In the genomic region with DNA sequence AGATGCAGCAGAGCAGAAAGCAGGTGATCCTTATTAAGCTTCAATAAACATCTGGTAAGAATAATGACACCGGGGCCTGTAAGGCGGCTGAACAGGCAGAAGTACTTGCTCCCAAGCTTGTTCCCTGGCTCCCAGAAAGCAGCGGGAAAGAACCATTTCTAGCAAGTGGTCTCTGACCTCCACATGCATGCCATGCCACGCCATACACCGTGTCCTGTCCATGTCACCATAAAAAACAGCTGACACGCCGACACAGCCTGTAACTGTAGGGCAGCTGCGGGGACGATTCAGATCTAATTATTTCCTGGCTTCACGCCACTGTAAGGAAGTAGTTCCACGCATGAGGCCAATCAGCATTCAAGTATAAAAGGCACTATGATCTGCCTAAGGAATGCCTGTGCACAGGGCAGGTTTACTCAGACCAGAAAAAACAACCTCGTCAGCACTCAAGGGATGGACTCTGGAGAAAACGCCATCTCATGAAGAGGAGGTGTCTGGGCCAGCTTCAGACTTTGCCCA, we compare ENCODE assay signal across 10 mouse cellular contexts. TPM values are rescaled to one million over a fixed set of nuclear protein-coding genes. Genes with fewer than 3 reads are reported as not detected.
A peak's percentile ranks its signal among the peaks of the same experiment; 100 is the strongest.
DNase-seq lines count a peak whose midpoint lies in the region; ATAC-seq and TF ChIP-seq lines count a peak whose summit lies in the region.
"Had no signal": no experiment of that assay in that cellular context is flagged by ENCODE, and none has a peak within 500 bp of the region (broad histone marks: within the 10 kb centered on the region; RNA-seq: fewer than 3 reads in every experiment).

No protein-coding gene starts in this region.

- no peak for TF ChIP-seq CTCF in liver, postnatal 0 days (IDR thresholded peaks at IDR 0.05; ENCODE audit: low read depth)

- no peaks in the 10 kb centered on the region for H3K27me3 ChIP-seq in heart, embryonic 11.5 days (ENCODE audit: control insufficient read depth, insufficient read depth, low read length)
- no peaks in the 10 kb centered on the region for H3K27me3 ChIP-seq in embryonic facial prominence, embryonic 12.5 days
- no peaks in the 10 kb centered on the region for H3K27me3 ChIP-seq in liver, postnatal 0 days (ENCODE audit: insufficient read depth, low read length)

- H3K4me3 ChIP-seq in heart, embryonic 11.5 days (ENCODE audit: low read depth, low read length): no peak overlapping the region
- H3K4me3 ChIP-seq in embryonic facial prominence, embryonic 12.5 days: no peak overlapping the region
- H3K4me3 ChIP-seq in liver, postnatal 0 days (ENCODE audit: low read depth, low read length): no peak overlapping the region

- no peak for ATAC-seq in heart, embryonic 11.5 days (replicated peaks; ENCODE audit: insufficient number of reproducible peaks, low FRiP score, low TSS enrichment)
- no peak for ATAC-seq in embryonic facial prominence, embryonic 12.5 days (ENCODE audit: insufficient number of reproducible peaks, insufficient read depth, low FRiP score, low TSS enrichment)
- ATAC-seq in liver, postnatal 0 days: peak; percentile 40

- H3K9me3 ChIP-seq in heart, embryonic 11.5 days (replicated peaks; ENCODE audit: control insufficient read depth, low read length): no peaks in the 10 kb centered on the region
- no peaks in the 10 kb centered on the region for H3K9me3 ChIP-seq in embryonic facial prominence, embryonic 12.5 days
- no peaks in the 10 kb centered on the region for H3K9me3 ChIP-seq in liver, postnatal 0 days (ENCODE audit: low read length)

- TF ChIP-seq EP300 in liver, postnatal 0 days (IDR thresholded peaks at IDR 0.05; ENCODE audit: low read depth): no peak

- 0 out of 2 replicates have a peak overlapping the region, but pooled peaks have one; percentile 62 for H3K27ac ChIP-seq in heart, embryonic 11.5 days (ENCODE audit: low read depth, low read length)
- peak overlapping the region; percentile 70; the same call in 1 of the 2 replicates for H3K27ac ChIP-seq in embryonic facial prominence, embryonic 12.5 days
- H3K27ac ChIP-seq in liver, postnatal 0 days (ENCODE audit: low read depth): 0 out of 2 replicates have a peak overlapping the region, but pooled peaks have one; percentile 45

- no peak overlapping the region for H3K9ac ChIP-seq in heart, embryonic 11.5 days (ENCODE audit: low read depth, low read length)
- H3K9ac ChIP-seq in embryonic facial prominence, embryonic 12.5 days: 0 out of 2 replicates have a peak overlapping the region, but pooled peaks have one; percentile 4
- H3K9ac ChIP-seq in liver, postnatal 0 days (replicated peaks): no peak overlapping the region

- no peak for DNase-seq in heart, postnatal 25 days (ENCODE audit: low spot score)
- peak; percentile 82 for DNase-seq in kidney, adult 11 months
- DNase-seq in liver, postnatal 0 days: no peak
- DNase-seq in right cerebral cortex, postnatal 25 days: no peak
- DNase-seq in left cerebral cortex, postnatal 4 days: no peak
- DNase-seq in adipocyte (ENCODE audit: low spot score): no peak
- DNase-seq: cerebellum, postnatal 36 days had no signal

- H3K36me3 ChIP-seq in heart, embryonic 11.5 days (ENCODE audit: control insufficient read depth, insufficient read depth, low read length): 0 out of 2 replicates have a peak, but pooled peaks cover 3% of the 10 kb centered on the region
- peaks cover 3% of the 10 kb centered on the region; the same call in 1 of the 2 replicates for H3K36me3 ChIP-seq in embryonic facial prominence, embryonic 12.5 days
- H3K36me3 ChIP-seq in liver, postnatal 0 days (replicated peaks; ENCODE audit: insufficient read depth, low read length): 0 out of 2 replicates have a peak, but pooled peaks cover 9% of the 10 kb centered on the region

- H3K4me1 ChIP-seq in heart, embryonic 11.5 days (ENCODE audit: control insufficient read depth, insufficient read depth, low read length): peaks cover 35% of the 10 kb centered on the region
- H3K4me1 ChIP-seq in embryonic facial prominence, embryonic 12.5 days: peaks cover 39% of the 10 kb centered on the region
- H3K4me1 ChIP-seq in liver, postnatal 0 days (ENCODE audit: insufficient read depth): peaks cover 19% of the 10 kb centered on the region

- no peak overlapping the region for H3K4me2 ChIP-seq in heart, embryonic 11.5 days
- peak overlapping the region; percentile 23 for H3K4me2 ChIP-seq in embryonic facial prominence, embryonic 12.5 days (replicated peaks)
- H3K4me2 ChIP-seq in liver, postnatal 0 days (ENCODE audit: low read depth, low read length): no peak overlapping the region

- whole genome bisulfite sequencing in heart, embryonic 11.5 days (ENCODE audit: insufficient replicate concordance): 65% methylated on average over 13 of the region's 13 CpGs
- 22% methylated on average over 13 of the region's 13 CpGs for WGBS in embryonic facial prominence, embryonic 12.5 days
- 53% methylated on average over 13 of the region's 13 CpGs for WGBS in liver, postnatal 0 days (ENCODE audit: insufficient replicate concordance)

- intact Hi-C loops in heart, postnatal 25 days (cut with DNase I): no loop called here
- intact Hi-C loops in left cerebral cortex, postnatal 4 days (cut with DNase I): no loop called here

RNA-seq across cellular contexts. Expression of a gene that starts 10.8 kb away (rescaled TPM):
- polyA plus RNA-seq in heart, embryonic 11.5 days (2014; fragmentation: Nextera tagmentation; extraction: Ambion mirVana): 36.3 and 41.3 TPM in 2 replicates
- 10 to 100 TPM; 48.6 to 49.0 TPM for total RNA-seq in heart, postnatal 25 days (2021)
- 66.9 and 67.5 TPM in 2 replicates for polyA plus RNA-seq in embryonic facial prominence, embryonic 12.5 days (2016; fragmentation: Nextera tagmentation; extraction: Ambion mirVana)
- polyA plus RNA-seq in liver, postnatal 0 days (2015; fragmentation: Nextera tagmentation; extraction: Ambion mirVana): 11.9 and 12.7 TPM in 2 replicates
- 100 to 1,000 TPM; 122 to 134 TPM for total RNA-seq in left cerebral cortex, postnatal 4 days (2021)

RNA-seq across cellular contexts. Expression of a gene that starts 39.1 kb away (rescaled TPM):
- 1.2 and 2.5 TPM in 2 replicates for polyA plus RNA-seq in heart, embryonic 11.5 days (2014; fragmentation: Nextera tagmentation; extraction: Ambion mirVana)
- total RNA-seq in heart, postnatal 25 days (2021): 10 to 100 TPM; 54.3 to 65.7 TPM
- 0.32 TPM in 1 of 2 replicates, not detected in the other for polyA plus RNA-seq in embryonic facial prominence, embryonic 12.5 days (2016; fragmentation: Nextera tagmentation; extraction: Ambion mirVana)
- 0.21 TPM in 1 of 2 replicates, not detected in the other for polyA plus RNA-seq in liver, postnatal 0 days (2015; fragmentation: Nextera tagmentation; extraction: Ambion mirVana)
- total RNA-seq in left cerebral cortex, postnatal 4 days (2021): not detected
- total RNA-seq: G1E had no signal
- polyA plus RNA-seq: G1E had no signal
